Mouse (Mus musculus) lung, embryonic 15.5 days (tissue): ENCODE measurements around the gene Zfp362. TPM values are rescaled to one million over a fixed set of nuclear protein-coding genes. Genes with fewer than 3 reads are reported as not detected.

Experiments
- ATAC-seq: fragments of 200-750 bp; cut with Nextera tagmentation; 2 replicates; pipeline ENCODE4 v1.8.0; 2017; ENCODE audit warnings: moderate number of reproducible peaks, borderline replicate concordance; ENCODE audit not compliant: low FRiP score, low TSS enrichment; ENCODE audit errors: extremely low read depth
- H3K27ac ChIP-seq: fragments of 300-500 bp; sonication (generic); 2 replicates; pipeline ENCODE4 v1.5.1; 2015; ENCODE audit warnings: moderate library complexity, mild to moderate bottlenecking, inconsistent platforms
- H3K27me3 ChIP-seq: fragments of 300-500 bp; sonication (generic); 2 replicates; pipeline ENCODE4 v1.6.1; 2015; ENCODE audit warnings: inconsistent platforms
- H3K36me3 ChIP-seq: fragments of 300-500 bp; sonication (generic); 2 replicates; pipeline ENCODE4 v1.6.1; 2015; ENCODE audit warnings: inconsistent platforms
- H3K4me1 ChIP-seq: fragments of 300-500 bp; sonication (generic); 2 replicates; pipeline ENCODE4 v1.6.1; 2015; ENCODE audit warnings: inconsistent platforms
- H3K4me2 ChIP-seq: fragments of 300-500 bp; sonication (generic); 2 replicates; pipeline ENCODE4 v1.6.1; 2015; ENCODE audit warnings: inconsistent platforms, mild to moderate bottlenecking, moderate library complexity
- H3K4me3 ChIP-seq: fragments of 300-500 bp; sonication (generic); 2 replicates; pipeline ENCODE4 v1.5.1; 2015; ENCODE audit warnings: mild to moderate bottlenecking, inconsistent platforms
- H3K9ac ChIP-seq: fragments of 300-500 bp; sonication (generic); 2 replicates; pipeline ENCODE4 v1.6.1; 2015; ENCODE audit warnings: inconsistent platforms
- H3K9me3 ChIP-seq: fragments of 300-500 bp; sonication (generic); 2 replicates; pipeline ENCODE4 v1.6.1; 2016; ENCODE audit warnings: inconsistent platforms
- WGBS: fragments of 180-500 bp; shearing (Covaris S2); methylation state at CpG from one replicate; pipeline ENCODE4 v1.1.7; 2015; 5-methylcytosine and 5-hydroxymethylcytosine counted together
- polyA plus RNA-seq: library from polyadenylated mRNA; unstranded; fragments of >200 nt; fragmentation: Nextera tagmentation; extraction: Ambion mirVana; gene quantifications from 2 replicates; pipeline ENCODE4 v1.2.1, GENCODE M21; 2015

Gene Zfp362
- polyA plus RNA-seq, 1 experiment from 2014 or later, result 34.6 TPM

GRCm38 (mm10) chr4:128751006-128751405 lies 54.8 kb downstream of the Zfp362 start:
- no peak for ATAC-seq
- no peaks in the 10 kb centered on the region for H3K27me3 ChIP-seq
- WGBS, result 63% methylated on average over 5 of the region's 5 CpGs
- no peak overlapping the region for H3K9ac ChIP-seq
- H3K4me2 ChIP-seq, result no peak overlapping the region
- H3K4me3 ChIP-seq, result no peak overlapping the region
- no peaks in the 10 kb centered on the region for H3K9me3 ChIP-seq
- no peak overlapping the region for H3K27ac ChIP-seq
- peaks cover 79% of the 10 kb centered on the region for H3K36me3 ChIP-seq
- no peaks in the 10 kb centered on the region for H3K4me1 ChIP-seq

DNA sequence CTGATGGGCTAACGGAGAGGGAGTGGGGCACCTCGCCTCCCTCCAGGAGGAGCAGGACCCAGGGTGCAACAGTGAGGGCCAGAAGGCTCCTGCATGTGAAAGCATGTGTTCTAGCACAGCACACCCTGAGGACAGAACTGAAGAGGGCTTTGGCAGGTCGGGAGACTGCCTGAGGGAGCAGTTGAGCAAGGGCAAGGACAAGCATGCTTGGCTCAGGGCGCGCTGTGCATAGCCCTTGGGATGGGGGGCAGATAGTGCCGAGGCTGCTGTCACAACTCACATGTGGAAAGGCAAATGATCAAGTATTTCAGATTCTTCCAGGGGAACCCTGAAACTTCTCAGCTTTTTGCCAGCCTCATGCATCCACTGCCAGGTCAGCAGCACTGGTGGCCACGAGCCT lies 57.5 kb downstream of the Zfp362 start:
- no peak overlapping the region for H3K27ac ChIP-seq
- no peak overlapping the region for H3K9ac ChIP-seq
- peaks cover 97% of the 10 kb centered on the region for H3K36me3 ChIP-seq
- no peak overlapping the region for H3K4me3 ChIP-seq
- H3K9me3 ChIP-seq, result no peaks in the 10 kb centered on the region
- no peaks in the 10 kb centered on the region for H3K4me1 ChIP-seq
- no peaks in the 10 kb centered on the region for H3K27me3 ChIP-seq
- no peak overlapping the region for H3K4me2 ChIP-seq
- no peak for ATAC-seq
- 93% methylated on average over 7 of the region's 7 CpGs for WGBS

- ATAC-seq, result no peak
- Histone ChIP-seq H3K4me3 (no peak overlapping the region), H3K9ac (no peak overlapping the region), H3K9me3 (no peaks in the 10 kb centered on the region), H3K4me2 (no peak overlapping the region), H3K4me1 (no peaks in the 10 kb centered on the region), H3K36me3 (peaks cover 96% of the 10 kb centered on the region), H3K27ac (no peak overlapping the region), H3K27me3 (no peaks in the 10 kb centered on the region)
- 55% methylated on average over 22 of the region's 22 CpGs for WGBS
These were observed 58.1 kb downstream of the Zfp362 start for GRCm38 (mm10) chr4:128747614-128748270.

GRCm38 (mm10) chr4:128745160-128745559 lies 60.7 kb downstream of the Zfp362 start:
- no peak overlapping the region for H3K4me2 ChIP-seq
- H3K27me3 ChIP-seq, result no peaks in the 10 kb centered on the region
- no peak overlapping the region for H3K27ac ChIP-seq
- H3K36me3 ChIP-seq, result peaks cover 72% of the 10 kb centered on the region
- peaks cover 7% of the 10 kb centered on the region for H3K4me1 ChIP-seq
- H3K4me3 ChIP-seq, result no peak overlapping the region
- no peaks in the 10 kb centered on the region for H3K9me3 ChIP-seq
- whole genome bisulfite sequencing, result 83% methylated on average over 8 of the region's 8 CpGs
- no peak for ATAC-seq
- H3K9ac ChIP-seq, result no peak overlapping the region

- Histone ChIP-seq H3K9ac (no peak overlapping the region), H3K27ac (no peak overlapping the region), H3K4me2 (no peak overlapping the region), H3K9me3 (no peaks in the 10 kb centered on the region), H3K4me3 (no peak overlapping the region), H3K36me3 (peaks cover 51% of the 10 kb centered on the region), H3K4me1 (peaks cover 12% of the 10 kb centered on the region), H3K27me3 (no peaks in the 10 kb centered on the region)
- no peak for ATAC-seq
- 74% methylated on average over 12 of the region's 12 CpGs for WGBS
These were observed 62.7 kb downstream of the Zfp362 start for GRCm38 (mm10) chr4:128743031-128743626.

GRCm38 (mm10) chr4:128742379-128742970 lies 63.4 kb downstream of the Zfp362 start:
- Histone ChIP-seq H3K4me1 (peaks cover 17% of the 10 kb centered on the region), H3K4me3 (no peak overlapping the region), H3K27me3 (no peaks in the 10 kb centered on the region), H3K4me2 (no peak overlapping the region), H3K9me3 (no peaks in the 10 kb centered on the region), H3K9ac (no peak overlapping the region), H3K27ac (no peak overlapping the region), H3K36me3 (peaks cover 45% of the 10 kb centered on the region)
- no peak for ATAC-seq
- 62% methylated on average over 10 of the region's 10 CpGs for WGBS

DNA sequence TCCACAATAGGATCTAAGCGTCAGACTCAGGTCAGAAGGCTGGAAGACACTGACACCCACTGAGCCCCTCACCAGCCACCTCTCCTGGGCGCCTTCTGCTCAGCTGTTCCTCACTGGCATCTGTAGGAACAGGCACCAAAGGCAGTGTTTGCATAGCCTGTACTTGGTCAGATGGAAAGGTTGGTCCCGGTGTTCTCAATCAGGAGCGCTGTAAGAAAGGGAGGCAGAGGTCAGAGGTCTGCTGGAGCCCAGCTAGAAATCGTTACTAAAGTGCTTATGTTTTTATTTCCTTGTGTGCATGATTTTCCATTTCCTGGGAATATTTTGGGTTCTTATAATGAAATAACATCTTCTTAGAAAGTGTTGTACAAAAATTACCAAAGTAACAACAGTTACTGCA lies 63.9 kb downstream of the Zfp362 start:
- no peak overlapping the region for H3K9ac ChIP-seq

GRCm38 (mm10) chr4:128740878-128741277 lies 65.0 kb downstream of the Zfp362 start:
- H3K4me3 ChIP-seq, result no peak overlapping the region
- peaks cover 29% of the 10 kb centered on the region for H3K36me3 ChIP-seq
- H3K4me1 ChIP-seq, result peaks cover 33% of the 10 kb centered on the region
- no peak for ATAC-seq
- H3K27me3 ChIP-seq, result no peaks in the 10 kb centered on the region
- no peak overlapping the region for H3K27ac ChIP-seq
- H3K9me3 ChIP-seq, result no peaks in the 10 kb centered on the region
- H3K4me2 ChIP-seq, result no peak overlapping the region
- 41% methylated on average over 1 of the region's 1 CpGs for WGBS
- no peak overlapping the region for H3K9ac ChIP-seq

More for the DNA sequence above, 63.9 kb downstream of the Zfp362 start:
- no peak overlapping the region for H3K4me3 ChIP-seq
- H3K4me1 ChIP-seq, result peaks cover 23% of the 10 kb centered on the region
- peaks cover 39% of the 10 kb centered on the region for H3K36me3 ChIP-seq
- no peak for ATAC-seq
- H3K27me3 ChIP-seq, result no peaks in the 10 kb centered on the region
- no peak overlapping the region for H3K27ac ChIP-seq
- 22% methylated on average over 5 of the region's 5 CpGs for WGBS
- no peaks in the 10 kb centered on the region for H3K9me3 ChIP-seq
- no peak overlapping the region for H3K4me2 ChIP-seq

GRCm38 (mm10) chr4:128737825-128738610 lies 67.8 kb downstream of the Zfp362 start:
- Histone ChIP-seq H3K4me2 (peak overlapping the region; percentile 17; the same call in 1 of the 2 replicates), H3K4me3 (no peak overlapping the region), H3K36me3 (0 out of 2 replicates have a peak, but pooled peaks cover under 1% of the 10 kb centered on the region), H3K27ac (peak overlapping the region; percentile 91), H3K9me3 (no peaks in the 10 kb centered on the region), H3K4me1 (peaks cover 62% of the 10 kb centered on the region), H3K9ac (no peak overlapping the region), H3K27me3 (no peaks in the 10 kb centered on the region)
- WGBS, result 59% methylated on average over 14 of the region's 14 CpGs
- no peak for ATAC-seq

GRCm38 (mm10) chr4:128737137-128737589 lies 68.7 kb downstream of the Zfp362 start:
- H3K27ac ChIP-seq, result peak overlapping the region; percentile 91
- H3K9me3 ChIP-seq, result no peaks in the 10 kb centered on the region
- H3K4me2 ChIP-seq, result 0 out of 2 replicates have a peak overlapping the region, but pooled peaks have one; percentile 6
- peaks cover 69% of the 10 kb centered on the region for H3K4me1 ChIP-seq
- no peak overlapping the region for H3K4me3 ChIP-seq
- ATAC-seq, result no peak
- H3K9ac ChIP-seq, result peak overlapping the region; percentile 6; the same call in 1 of the 2 replicates
- 35% methylated on average over 6 of the region's 6 CpGs for WGBS
- H3K27me3 ChIP-seq, result no peaks in the 10 kb centered on the region
- no peaks in the 10 kb centered on the region for H3K36me3 ChIP-seq

- no peak overlapping the region for H3K4me3 ChIP-seq
- H3K36me3 ChIP-seq, result peaks cover 8% of the 10 kb centered on the region; the same call in 1 of the 2 replicates
- ATAC-seq, result no peak
- H3K27me3 ChIP-seq, result no peaks in the 10 kb centered on the region
- no peak overlapping the region for H3K9ac ChIP-seq
- peak overlapping the region; percentile 91 for H3K27ac ChIP-seq
- H3K9me3 ChIP-seq, result no peaks in the 10 kb centered on the region
- WGBS, result 45% methylated on average over 18 of the region's 18 CpGs
- peaks cover 81% of the 10 kb centered on the region for H3K4me1 ChIP-seq
- peak overlapping the region; percentile 35 for H3K4me2 ChIP-seq
These were observed 70.8 kb downstream of the Zfp362 start for GRCm38 (mm10) chr4:128734721-128735671.
